Mouse (Mus musculus) olfactory bulb, adult 2 months (tissue): ENCODE results near the gene Prss27.

Experiments used
- CTCF ChIP-seq: fragments of 200-500 bp; IDR thresholded peaks from 2 replicates; pipeline ENCODE4 v1.5.1; 2012; ENCODE audit warnings: low read depth, mild to moderate bottlenecking, low read length, moderate library complexity; ENCODE audit not compliant: insufficient read depth
- POLR2A ChIP-seq: fragments of 200-500 bp; IDR thresholded peaks from 2 replicates; pipeline ENCODE4 v1.6.1; 2012; ENCODE audit warnings: mild to moderate bottlenecking, low read depth, low read length, moderate library complexity; ENCODE audit not compliant: insufficient read depth

- TF ChIP-seq POLR2A (no peak), CTCF (no peak)
These were observed 8.5 kb upstream of the Prss27 start for GRCm38 (mm10) chr17:24029477-24029876.
